Mouse (Mus musculus): ENCODE data around the gene Slc9a9. TPM values are rescaled to one million over a fixed set of nuclear protein-coding genes. Genes with fewer than 3 reads are reported as not detected.

Slc9a9 gene
- total RNA-seq, 4 experiments from 2014 or later, result 0.99 to 1.8 (median 1.5) TPM

GRCm38 (mm10) chr9:95191442-95191841, 521.7 kb downstream of the Slc9a9 start:
- no peak for DNase-seq (ENCODE audit: low spot score in 2 of 2)

DNA sequence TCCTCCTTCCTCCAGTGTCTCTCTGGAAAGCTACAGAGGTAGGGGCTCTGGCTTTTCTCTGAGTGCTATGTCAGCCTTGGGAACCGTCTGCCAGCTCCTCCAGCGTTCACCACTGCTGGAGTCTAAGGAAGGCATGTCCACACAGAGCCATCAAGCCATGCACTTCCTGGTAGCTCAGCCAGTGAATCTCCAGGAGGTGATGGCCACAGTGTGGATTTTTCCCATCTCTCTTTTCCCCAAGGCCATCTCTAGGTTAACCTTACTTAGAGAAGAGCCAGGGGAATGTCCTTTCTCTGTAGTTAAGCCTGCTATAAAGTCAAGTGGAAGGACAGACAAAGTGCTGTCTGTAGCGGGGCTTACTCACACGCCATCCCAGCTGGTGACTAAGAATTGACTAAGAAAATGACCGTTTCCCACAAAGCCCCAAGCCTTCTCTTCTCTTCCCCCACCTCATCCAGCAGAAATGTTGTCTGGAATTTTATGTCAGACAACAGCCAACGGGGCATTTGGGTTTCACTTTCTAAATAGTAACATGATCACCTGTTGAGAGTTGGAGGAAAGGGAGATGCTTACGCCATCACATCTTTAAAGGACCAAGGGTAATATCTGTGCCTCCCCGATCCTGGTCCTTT, 523.3 kb downstream of the Slc9a9 start:
- no peak for DNase-seq (ENCODE audit: low spot score in 2 of 2)

DNA sequence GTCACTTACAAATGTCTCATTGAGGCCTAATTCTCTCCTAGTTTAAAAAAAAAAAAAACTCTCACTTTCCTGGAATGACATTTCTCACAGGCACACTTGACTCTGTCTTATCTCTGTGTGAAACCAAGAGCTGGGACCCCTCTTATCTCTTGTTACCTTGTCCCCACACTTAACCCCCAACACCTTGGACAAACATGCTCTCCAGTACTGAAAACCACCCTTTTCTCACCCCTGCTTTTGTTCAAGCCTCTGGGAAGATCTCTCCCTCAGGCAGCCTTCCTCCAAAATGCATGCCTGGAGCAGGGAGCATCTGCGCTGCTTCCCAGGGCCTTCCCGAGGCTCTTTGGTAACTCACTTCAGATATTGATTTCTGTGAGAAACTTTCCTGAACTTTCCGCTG, 524.0 kb downstream of the Slc9a9 start:
- no peak for DNase-seq (ENCODE audit: low spot score in 2 of 2)

- DNase-seq (ENCODE audit: low spot score in 2 of 2), result no peak
These were observed 524.4 kb downstream of the Slc9a9 start for GRCm38 (mm10) chr9:95194158-95194557.

GRCm38 (mm10) chr9:95207661-95208060, 538.0 kb downstream of the Slc9a9 start:
- no peak for DNase-seq (ENCODE audit: low spot score in 2 of 2)

GRCm38 (mm10) chr9:95208681-95209080, 539.0 kb downstream of the Slc9a9 start:
- peak; percentile 42 to 68 for DNase-seq (ENCODE audit: low spot score in 2 of 2)

GRCm38 (mm10) chr9:95220009-95220408, 550.3 kb downstream of the Slc9a9 start:
- no peak for DNase-seq (ENCODE audit: low spot score in 2 of 2)

- DNase-seq (ENCODE audit: low spot score in 2 of 2), result no peak
These were observed 551.6 kb downstream of the Slc9a9 start for GRCm38 (mm10) chr9:95221310-95221709.

DNA sequence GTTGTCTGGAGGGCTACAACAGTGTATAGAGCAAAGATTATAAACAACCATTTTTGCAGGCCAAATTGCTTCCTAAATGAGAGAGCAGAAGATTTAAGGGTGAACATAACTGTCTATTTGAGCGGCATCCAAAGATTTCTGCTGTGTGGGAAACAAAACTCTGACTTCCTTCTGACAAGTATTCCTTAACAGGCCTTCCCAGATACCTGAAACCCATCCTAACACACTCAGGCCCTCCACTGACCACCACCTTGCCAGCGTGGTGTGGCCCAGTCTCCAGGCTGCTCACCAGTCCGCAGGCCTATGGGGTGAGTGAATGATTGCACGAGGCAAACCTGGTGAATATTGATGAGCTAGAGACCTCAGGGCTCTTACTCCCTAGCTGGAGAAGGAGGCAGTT, 557.3 kb downstream of the Slc9a9 start:
- no peak for DNase-seq (ENCODE audit: low spot score in 2 of 2)

GRCm38 (mm10) chr9:95228123-95228522, 558.4 kb downstream of the Slc9a9 start:
- DNase-seq (ENCODE audit: low spot score in 2 of 2), result no peak

DNA sequence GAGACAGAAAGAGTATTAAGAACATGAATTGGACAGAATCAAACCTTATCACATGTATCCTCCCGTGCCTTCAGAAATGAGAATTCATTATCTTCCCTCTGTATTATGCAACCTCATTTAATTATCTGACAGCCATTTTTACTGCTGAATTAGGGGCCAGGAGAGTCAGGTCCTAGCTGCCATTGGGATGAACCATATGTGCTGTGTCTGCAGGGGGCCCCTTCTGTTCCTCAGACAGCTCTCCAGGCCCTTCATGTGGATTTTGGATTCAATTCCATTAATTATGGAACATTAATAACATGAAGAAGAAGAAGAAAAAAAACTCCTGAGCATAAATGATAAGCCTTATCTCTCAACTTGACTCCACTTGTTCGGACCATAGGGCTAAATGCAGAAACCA, 559.4 kb downstream of the Slc9a9 start:
- no peak for DNase-seq (ENCODE audit: low spot score in 2 of 2)

- DNase-seq (ENCODE audit: low spot score in 2 of 2), result no peak
These were observed 570.2 kb downstream of the Slc9a9 start for GRCm38 (mm10) chr9:95239900-95240299.

DNA sequence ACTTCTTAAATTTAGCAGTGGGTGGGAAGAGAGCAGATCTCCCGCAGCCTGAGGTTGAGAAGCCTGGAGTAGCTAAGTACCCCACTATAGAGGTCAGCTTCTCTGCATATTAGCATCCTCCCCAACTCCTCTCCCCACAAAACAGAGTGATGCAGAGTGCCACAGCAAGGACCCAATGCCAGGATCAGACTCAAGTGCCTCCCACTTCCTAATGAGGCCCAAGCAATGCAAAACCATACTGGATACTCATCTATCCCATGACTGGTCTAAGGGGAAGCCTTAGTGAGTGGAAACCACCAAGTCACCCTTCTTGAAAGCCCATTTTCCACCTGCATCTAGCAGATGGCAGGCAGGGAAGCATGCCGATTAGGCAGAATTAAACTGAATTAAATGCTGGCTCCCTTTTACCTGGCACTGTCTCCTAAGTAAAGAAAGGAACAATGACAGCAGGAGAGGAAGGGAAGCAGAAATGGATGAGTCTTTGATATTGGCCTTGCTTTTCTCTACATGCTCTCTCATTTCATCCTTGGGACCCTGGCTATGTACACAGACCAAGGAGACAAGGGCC, 573.0 kb downstream of the Slc9a9 start:
- DNase-seq (ENCODE audit: low spot score in 2 of 2), result no peak

DNA sequence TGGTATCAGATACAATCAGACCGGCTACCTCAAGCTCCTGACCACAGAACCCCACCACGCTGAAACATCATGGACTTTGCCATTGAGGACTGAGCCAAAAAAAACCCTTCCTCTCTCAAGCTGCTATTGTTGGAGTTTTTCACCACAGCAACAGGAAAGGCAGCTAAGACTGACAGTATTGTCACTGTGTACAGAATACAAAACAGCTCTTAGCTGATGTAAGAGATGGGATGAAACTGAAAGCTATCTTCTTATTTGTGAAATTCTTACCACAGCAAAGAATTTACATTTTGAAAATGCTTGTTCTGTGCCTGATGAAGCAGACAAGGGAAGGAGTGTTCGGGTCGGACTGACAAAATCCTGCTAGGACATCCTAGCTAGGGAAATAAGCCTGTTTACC, 584.5 kb downstream of the Slc9a9 start:
- no peak for DNase-seq (ENCODE audit: low spot score in 2 of 2)

DNA sequence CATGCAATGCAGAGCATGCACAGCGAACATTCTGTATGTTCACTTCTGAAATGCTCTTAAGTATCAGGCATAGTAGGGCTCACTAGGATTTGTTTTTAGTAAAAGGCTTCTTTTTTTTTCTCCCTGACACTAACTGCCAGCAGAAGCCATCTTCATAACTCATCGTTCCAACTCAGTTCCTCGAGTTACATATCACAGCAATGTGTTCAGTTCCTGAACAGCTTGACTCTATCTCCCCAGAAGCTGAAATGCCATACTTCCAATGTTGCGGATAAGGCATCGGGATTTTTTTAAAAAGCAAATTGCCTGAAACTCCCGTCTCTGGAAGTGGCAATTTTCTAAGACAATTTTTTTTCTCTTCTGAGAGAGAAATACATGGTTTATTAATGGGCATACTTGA, 586.1 kb downstream of the Slc9a9 start:
- no peak for DNase-seq (ENCODE audit: low spot score in 2 of 2)

DNA sequence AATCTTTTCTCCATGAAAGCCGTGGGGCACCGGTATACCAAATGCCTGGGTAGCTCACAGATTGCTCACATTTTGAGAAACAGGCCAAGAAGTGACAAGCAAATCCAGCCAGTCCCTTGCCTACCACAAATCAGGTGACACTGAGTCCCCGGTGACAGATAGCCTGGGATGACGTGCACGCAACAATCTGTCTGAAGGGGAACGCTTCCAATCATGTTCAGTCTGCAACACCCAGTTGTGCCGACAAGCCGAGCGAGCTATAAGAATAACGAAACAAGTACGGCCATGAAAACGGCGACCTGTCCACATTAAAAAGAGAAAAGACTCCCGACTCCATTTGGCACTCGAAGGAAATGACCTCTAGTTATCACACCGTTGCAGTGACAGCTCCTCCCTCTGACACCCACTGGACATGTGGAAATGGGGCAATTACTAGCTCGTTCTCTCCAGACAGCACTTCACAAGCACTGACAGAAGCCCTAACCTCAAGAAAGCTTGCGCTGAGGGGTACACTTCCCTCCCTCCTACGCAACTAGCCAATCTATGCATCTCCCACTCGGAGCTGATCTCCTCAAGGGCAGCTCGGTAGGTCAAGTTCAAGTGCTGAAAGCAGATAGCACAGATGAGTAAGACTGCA, 587.1 kb downstream of the Slc9a9 start:
- DNase-seq (ENCODE audit: low spot score in 2 of 2), result no peak

DNA sequence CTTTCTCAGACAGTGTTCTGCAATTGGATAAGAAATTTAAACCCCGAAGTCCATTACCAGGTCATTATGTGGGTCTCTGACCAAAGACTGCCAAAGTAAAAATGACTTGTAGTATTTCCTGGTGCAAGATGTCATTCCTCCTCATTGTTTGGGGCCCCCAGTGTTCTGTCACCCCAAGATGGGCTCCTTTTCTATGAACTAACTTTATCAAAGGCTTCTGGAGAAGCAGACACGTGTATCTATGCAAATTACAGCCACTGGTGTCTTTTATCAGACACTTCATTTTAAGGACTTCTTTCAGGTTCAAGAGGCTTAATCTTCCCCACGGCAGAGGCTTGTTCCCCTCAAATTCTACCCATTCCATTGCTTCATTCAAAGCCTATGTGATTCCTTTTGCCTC, 593.1 kb downstream of the Slc9a9 start:
- DNase-seq (ENCODE audit: low spot score in 2 of 2), result no peak

DNA sequence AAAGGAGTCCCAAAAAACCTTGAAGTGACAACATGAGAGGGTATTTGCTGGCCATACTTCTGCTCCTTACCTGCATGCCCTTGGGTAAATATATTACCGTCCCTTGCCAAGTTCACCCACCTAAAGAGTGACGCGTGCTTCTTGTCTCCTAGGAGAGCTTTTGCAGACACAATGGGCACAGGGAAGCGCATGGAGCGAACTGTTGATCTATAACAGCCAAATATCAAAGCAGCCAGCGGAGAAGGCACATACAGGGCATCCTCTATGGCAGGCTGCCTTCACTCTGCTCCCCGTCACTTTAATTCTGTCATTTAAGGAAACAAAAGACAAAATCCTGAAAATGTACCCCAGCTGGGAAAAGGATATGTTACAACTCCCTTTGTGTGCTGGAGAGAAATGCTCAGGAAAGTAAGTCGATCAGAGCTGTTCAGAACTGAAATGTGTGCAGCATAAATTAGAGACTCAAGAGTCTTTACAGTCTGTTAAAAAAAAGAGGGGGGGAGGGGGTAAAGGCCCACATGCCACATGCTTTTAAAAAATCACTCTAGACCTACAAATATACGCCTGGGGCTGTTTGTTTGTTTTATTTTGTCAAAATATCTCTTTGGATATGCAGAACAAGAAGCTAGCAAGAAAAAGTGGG, 594.3 kb downstream of the Slc9a9 start:
- DNase-seq (ENCODE audit: low spot score in 2 of 2), result no peak

DNA sequence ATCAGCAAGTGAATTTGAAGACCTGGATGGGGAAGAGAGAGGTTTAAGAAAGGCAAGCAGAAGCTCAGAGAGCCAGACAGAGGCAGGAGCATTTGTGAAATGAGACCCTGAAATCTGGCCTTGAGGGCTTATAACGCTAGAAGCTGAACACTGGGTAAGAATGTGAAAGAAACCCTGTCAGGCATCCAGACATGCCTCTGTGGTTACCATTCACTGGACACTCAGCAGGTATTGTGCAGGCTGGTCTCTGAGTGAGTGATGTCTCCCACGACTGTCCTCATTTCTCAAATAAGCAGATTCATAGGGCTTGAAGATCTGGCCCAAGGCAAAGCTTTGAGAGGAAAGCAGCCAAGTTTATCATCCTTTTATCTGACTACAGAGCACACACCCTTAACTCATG, 596.5 kb downstream of the Slc9a9 start:
- DNase-seq (ENCODE audit: low spot score in 2 of 2), result no peak

- no peak for DNase-seq (ENCODE audit: low spot score in 2 of 2)
These were observed 597.2 kb downstream of the Slc9a9 start for GRCm38 (mm10) chr9:95266924-95267323.

DNA sequence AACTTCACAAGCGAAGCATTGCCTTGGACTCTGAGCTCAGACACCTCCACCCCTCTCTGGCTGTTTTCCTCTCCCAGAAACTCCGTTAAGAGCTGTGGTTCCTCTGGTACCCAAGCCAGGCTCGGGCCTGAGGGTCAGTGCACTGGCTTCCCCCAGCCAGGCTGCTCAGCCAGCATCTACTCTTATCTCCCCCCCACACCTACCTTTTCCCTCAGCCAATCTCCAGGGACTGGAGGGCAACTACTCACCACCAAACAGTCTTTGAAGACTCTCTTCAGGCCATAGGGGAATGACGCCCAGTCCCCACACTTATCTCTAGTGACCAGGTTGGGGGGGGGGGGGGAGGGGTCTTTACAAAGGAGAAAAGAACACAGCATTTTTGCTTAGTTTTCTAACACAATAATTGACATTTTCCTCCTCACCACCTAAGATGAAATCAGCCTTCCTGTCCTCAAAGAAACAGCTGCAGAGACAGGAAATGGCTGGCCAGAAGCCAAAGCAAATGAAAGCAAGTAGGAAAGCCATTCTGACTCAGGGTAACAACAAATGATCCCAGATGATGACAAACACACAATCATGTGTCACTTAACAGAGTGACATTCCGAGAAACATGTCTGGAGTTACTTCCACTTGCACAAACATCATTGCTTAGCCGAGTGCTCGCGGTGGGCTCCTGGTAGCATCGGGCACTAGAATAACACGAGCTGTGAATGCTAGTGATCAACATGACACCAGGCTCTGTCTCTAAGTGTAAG, 610.1 kb downstream of the Slc9a9 start:
- no peak for DNase-seq (ENCODE audit: low spot score in 2 of 2)

Measured in gastrocnemius, adult 8-10 months (tissue).